Mouse (Mus musculus) erythroblast, embryonic 14.5 days (primary cell): ENCODE data around the gene Strap.

Source experiments
- GATA1 ChIP-seq: IDR thresholded peaks from 2 replicates; pipeline ENCODE4 v1.6.1; 2012; ENCODE audit warnings: low read length, inconsistent platforms, mixed read lengths
- TAL1 ChIP-seq: IDR thresholded peaks from 3 replicates; pipeline ENCODE4 v1.6.1; 2012; ENCODE audit warnings: low read length, inconsistent platforms, mixed read lengths

GRCm38 (mm10) chr6:137734846-137735609 is at the start of gene Strap:
- TF ChIP-seq GATA1 (no peak), TAL1 (no peak)
